In genomic region chr5:72636122-72636521, GRCm38 (mm10) we compare ENCODE assay signal across 18 mouse cellular contexts. TPM values are rescaled to one million over a fixed set of nuclear protein-coding genes. Genes with fewer than 3 reads are reported as not detected.
DNase-seq lines count a peak whose midpoint lies in the region; ATAC-seq and TF ChIP-seq lines count a peak whose summit lies in the region.
"Had no signal": no experiment of that assay in that cellular context is flagged by ENCODE, and none has a peak within 500 bp of the region (broad histone marks: within the 10 kb centered on the region; RNA-seq: fewer than 3 reads in every experiment).

No protein-coding gene starts in this region.

- peak overlapping the region; percentile 99 for H3K27ac ChIP-seq in thymus, adult 2 months (ENCODE audit: control insufficient read depth, insufficient read depth, low read length)
- H3K27ac ChIP-seq in limb, embryonic 10.5 days: no peak overlapping the region
- H3K27ac ChIP-seq in kidney, embryonic 16.5 days (ENCODE audit: low read length): no peak overlapping the region
- H3K27ac ChIP-seq: macrophage had no signal

- peak; percentile 7 to 9 for DNase-seq in B cell, adult 2 months
- peak; percentile 46 for DNase-seq in MEL-GATA-1-ER (ENCODE audit: extremely low read depth, low read depth)
- DNase-seq in lung, postnatal 14 days: peak; percentile 8
- peak; percentile 78 for DNase-seq in thymus, adult 2 months
- DNase-seq in limb, embryonic 10.5 days (ENCODE audit: low spot score): no peak
- no peak for DNase-seq in cerebellum, postnatal 25 days
- DNase-seq: adrenal gland, postnatal 36 days; cerebellum, adult 2 months; gastrocnemius, postnatal 14 days; kidney, adult 2 months; layer of hippocampus, adult 9-11 months had no signal

- H3K36me3 ChIP-seq in thymus, adult 2 months (ENCODE audit: control insufficient read depth, insufficient read depth, low read length): no peaks in the 10 kb centered on the region
- H3K36me3 ChIP-seq in limb, embryonic 10.5 days: no peaks in the 10 kb centered on the region
- no peaks in the 10 kb centered on the region for H3K36me3 ChIP-seq in kidney, embryonic 16.5 days (ENCODE audit: insufficient read depth, low read length)

- ATAC-seq in kidney, embryonic 16.5 days (ENCODE audit: low FRiP score, low TSS enrichment): no peak
- ATAC-seq: forebrain, embryonic 16.5 days; Patski had no signal

- TF ChIP-seq POLR2A in thymus, adult 2 months (IDR thresholded peaks at IDR 0.05; ENCODE audit: control insufficient read depth, extremely low read depth, insufficient read depth, low read length, poor library complexity): no peak

- no peak for TF ChIP-seq CTCF in thymus, adult 2 months (IDR thresholded peaks at IDR 0.05; ENCODE audit: borderline replicate concordance, control insufficient read depth, extremely low read depth, insufficient read depth, low read length, poor library complexity)

- peak overlapping the region; percentile 57 for H3K4me3 ChIP-seq in thymus, adult 2 months (ENCODE audit: control insufficient read depth, insufficient read depth, low read length)
- H3K4me3 ChIP-seq in limb, embryonic 10.5 days: no peak overlapping the region
- no peak overlapping the region for H3K4me3 ChIP-seq in kidney, embryonic 16.5 days (ENCODE audit: low read length)

- no peak overlapping the region for H3K4me2 ChIP-seq in kidney, embryonic 16.5 days (replicated peaks; ENCODE audit: low read depth, low read length)

- no peak overlapping the region for H3K9ac ChIP-seq in kidney, embryonic 16.5 days (replicated peaks; ENCODE audit: low read length)

- WGBS in thymus, adult 2 months: 6% methylated on average over 3 of the region's 3 CpGs
- 74% methylated on average over 3 of the region's 3 CpGs for WGBS in limb, embryonic 10.5 days
- WGBS in kidney, embryonic 16.5 days: 55% methylated on average over 3 of the region's 3 CpGs

- no peaks in the 10 kb centered on the region for H3K9me3 ChIP-seq in limb, embryonic 10.5 days (replicated peaks)
- no peaks in the 10 kb centered on the region for H3K9me3 ChIP-seq in kidney, embryonic 16.5 days (ENCODE audit: low read length)

- no peaks in the 10 kb centered on the region for H3K27me3 ChIP-seq in thymus, adult 2 months (ENCODE audit: control insufficient read depth, insufficient read depth, low read length)
- no peaks in the 10 kb centered on the region for H3K27me3 ChIP-seq in limb, embryonic 10.5 days (ENCODE audit: low read depth, poor library complexity, severe bottlenecking)
- no peaks in the 10 kb centered on the region for H3K27me3 ChIP-seq in kidney, embryonic 16.5 days (ENCODE audit: insufficient read depth, low read length)
- H3K27me3 ChIP-seq: Patski had no signal

- peaks cover 29% of the 10 kb centered on the region for H3K4me1 ChIP-seq in thymus, adult 2 months (replicated peaks; ENCODE audit: control insufficient read depth, insufficient read depth, low read length)
- H3K4me1 ChIP-seq in limb, embryonic 10.5 days: peaks cover 4% of the 10 kb centered on the region; the same call in 1 of the 2 replicates
- no peaks in the 10 kb centered on the region for H3K4me1 ChIP-seq in kidney, embryonic 16.5 days (ENCODE audit: insufficient read depth, low read length)

RNA-seq across cellular contexts. Expression of gene Cnga1, which starts 8.0 kb away (rescaled TPM):
- 1.4 and 1.6 TPM in 2 replicates for polyA plus RNA-seq in thymus, adult 2 months (2012; rRNA removed)
- polyA plus RNA-seq in limb, embryonic 10.5 days (2016; fragmentation: Nextera tagmentation; extraction: Ambion mirVana): not detected in 2 replicates
- not detected in 2 replicates for polyA plus RNA-seq in kidney, embryonic 16.5 days (2015; fragmentation: Nextera tagmentation; extraction: Ambion mirVana)
- polyA plus RNA-seq: cerebellum, adult 2 months; embryonic facial prominence, embryonic 14.5 days; forebrain, embryonic 16.5 days; heart, embryonic 16.5 days; kidney, adult 2 months; macrophage; stomach, embryonic 16.5 days had no signal

RNA-seq across cellular contexts. Expression of gene Nipal1, which starts 11.5 kb away (rescaled TPM):
- polyA plus RNA-seq in thymus, adult 2 months (2012; rRNA removed): 1.6 and 1.7 TPM in 2 replicates
- polyA plus RNA-seq in limb, embryonic 10.5 days (2016; fragmentation: Nextera tagmentation; extraction: Ambion mirVana): 0.76 TPM in 1 of 2 replicates, not detected in the other
- polyA plus RNA-seq in kidney, embryonic 16.5 days (2015; fragmentation: Nextera tagmentation; extraction: Ambion mirVana): 4.7 and 5.6 TPM in 2 replicates
- polyA plus RNA-seq: cerebellum, adult 2 months; forebrain, embryonic 16.5 days; macrophage had no signal

RNA-seq across cellular contexts. Expression of gene Gm5868, which starts 48.8 kb away (rescaled TPM):
- polyA plus RNA-seq in thymus, adult 2 months (2012; rRNA removed): 0.15 TPM in 2 replicates
- 0.44 and 0.97 TPM in 2 replicates for polyA plus RNA-seq in limb, embryonic 10.5 days (2016; fragmentation: Nextera tagmentation; extraction: Ambion mirVana)
- polyA plus RNA-seq in kidney, embryonic 16.5 days (2015; fragmentation: Nextera tagmentation; extraction: Ambion mirVana): 0.33 and 0.45 TPM in 2 replicates
- polyA plus RNA-seq: macrophage, Patski had no signal

RNA-seq across cellular contexts. Expression of gene Zar1, which starts 55.1 kb away (rescaled TPM):
- polyA plus RNA-seq in thymus, adult 2 months (2012; rRNA removed): 0.66 and 1.2 TPM in 2 replicates
- 0.26 and 0.56 TPM in 2 replicates for polyA plus RNA-seq in limb, embryonic 10.5 days (2016; fragmentation: Nextera tagmentation; extraction: Ambion mirVana)
- 0.24 and 0.30 TPM in 2 replicates for polyA plus RNA-seq in kidney, embryonic 16.5 days (2015; fragmentation: Nextera tagmentation; extraction: Ambion mirVana)
- polyA plus RNA-seq: macrophage, Patski had no signal

Comparison
In these comparisons a context has a peak if more than half of its experiments do, and no peak if none do; other contexts are left out.
1. DNase-seq: peak in B cell, adult 2 months (2 of 2), MEL-GATA-1-ER (single experiment), lung, postnatal 14 days (single experiment) and thymus, adult 2 months (single experiment); none in limb, embryonic 10.5 days (single experiment) and cerebellum, postnatal 25 days (0 of 2).